Mouse (Mus musculus): ENCODE data around the gene Ppm1a.

Gene Ppm1a

DNA sequence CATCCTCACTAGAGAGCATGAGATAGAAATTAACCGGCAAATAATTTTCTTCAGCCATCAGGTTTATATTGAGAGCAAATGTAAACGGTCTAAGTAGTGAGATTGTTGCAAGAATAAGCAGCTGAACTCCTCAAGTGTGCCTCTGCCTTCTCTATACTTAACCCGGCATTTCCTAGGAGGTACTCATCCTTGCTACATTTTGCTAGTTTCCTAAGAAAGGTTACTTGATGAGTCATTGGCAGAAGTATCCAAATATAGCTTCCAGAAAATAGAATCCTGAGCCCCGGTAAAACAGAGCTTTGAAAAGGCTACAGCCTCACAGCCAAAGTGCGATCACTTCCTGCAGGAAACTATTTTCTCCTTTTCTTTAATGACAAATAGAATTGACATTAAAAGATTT, 7.2 kb upstream of the Ppm1a start:
- no peak for TF ChIP-seq GATA4 (IDR thresholded peaks at IDR 0.05; ENCODE audit: insufficient replicate concordance, low read length)

DNA sequence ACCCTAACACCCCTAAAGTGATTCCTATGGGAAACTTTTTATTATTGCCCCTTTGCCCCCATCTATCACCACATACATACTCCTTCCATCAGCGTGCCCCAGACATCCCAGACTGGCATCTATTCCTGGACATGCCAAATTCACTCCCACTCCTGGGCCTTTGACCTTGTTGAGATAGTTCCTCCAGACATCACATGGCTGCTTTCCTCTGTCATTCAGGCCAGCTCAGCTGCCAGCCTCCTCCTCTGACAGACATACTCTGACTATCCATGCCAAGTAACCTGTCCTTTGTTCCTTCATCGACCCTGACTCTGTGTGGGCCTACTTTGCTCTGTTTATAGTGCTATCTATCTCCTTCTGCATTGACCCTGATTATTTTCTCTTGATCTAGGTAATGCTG, 6.6 kb upstream of the Ppm1a start:
- peak; percentile 33; the same call in 1 of the 2 replicates for TF ChIP-seq GATA4 (IDR thresholded peaks at IDR 0.05; ENCODE audit: insufficient replicate concordance, low read length)

DNA sequence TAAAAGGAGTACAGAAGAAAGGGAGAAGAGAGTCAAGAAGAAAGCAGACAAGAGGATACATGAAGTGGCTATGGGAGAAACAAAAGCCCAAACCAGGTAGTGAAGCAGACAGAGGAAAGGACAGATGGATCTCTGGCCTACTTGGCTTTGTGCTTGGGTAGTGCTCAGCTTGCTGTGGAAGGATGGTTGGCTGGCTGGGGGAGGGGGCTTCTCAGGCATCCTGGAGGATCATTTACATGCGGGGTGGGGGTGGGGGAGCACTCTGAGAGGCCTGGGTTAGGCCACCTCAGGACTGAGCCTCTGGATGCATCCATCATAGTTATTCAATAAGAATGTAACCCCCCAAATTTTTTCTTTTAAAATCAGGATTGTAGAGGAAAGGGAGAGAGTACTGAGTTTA, 341 bp downstream of the Ppm1a start:
- TF ChIP-seq GATA4 (IDR thresholded peaks at IDR 0.05; ENCODE audit: insufficient replicate concordance, low read length) = no peak

DNA sequence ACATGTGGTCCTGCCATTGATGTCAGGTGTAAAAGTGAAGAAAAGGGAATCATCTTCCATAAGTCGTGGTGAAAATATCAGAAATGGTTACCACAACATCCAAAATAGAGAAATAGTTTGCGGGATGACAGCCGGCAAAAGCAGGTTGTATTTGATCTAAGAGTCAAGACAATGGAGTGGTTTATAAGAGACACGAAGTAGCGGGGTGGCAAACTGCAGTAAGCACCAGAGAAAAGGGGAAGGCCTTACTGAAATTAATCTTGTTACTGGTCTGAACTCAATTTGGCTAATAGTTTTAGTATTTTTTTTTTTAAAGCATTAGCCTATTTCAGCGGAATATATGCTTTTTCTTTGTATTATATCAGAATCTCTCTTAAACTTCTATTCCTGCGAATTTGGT, 2.7 kb downstream of the Ppm1a start:
- TF ChIP-seq GATA4 (IDR thresholded peaks at IDR 0.05; ENCODE audit: insufficient replicate concordance, low read length) = no peak

DNA sequence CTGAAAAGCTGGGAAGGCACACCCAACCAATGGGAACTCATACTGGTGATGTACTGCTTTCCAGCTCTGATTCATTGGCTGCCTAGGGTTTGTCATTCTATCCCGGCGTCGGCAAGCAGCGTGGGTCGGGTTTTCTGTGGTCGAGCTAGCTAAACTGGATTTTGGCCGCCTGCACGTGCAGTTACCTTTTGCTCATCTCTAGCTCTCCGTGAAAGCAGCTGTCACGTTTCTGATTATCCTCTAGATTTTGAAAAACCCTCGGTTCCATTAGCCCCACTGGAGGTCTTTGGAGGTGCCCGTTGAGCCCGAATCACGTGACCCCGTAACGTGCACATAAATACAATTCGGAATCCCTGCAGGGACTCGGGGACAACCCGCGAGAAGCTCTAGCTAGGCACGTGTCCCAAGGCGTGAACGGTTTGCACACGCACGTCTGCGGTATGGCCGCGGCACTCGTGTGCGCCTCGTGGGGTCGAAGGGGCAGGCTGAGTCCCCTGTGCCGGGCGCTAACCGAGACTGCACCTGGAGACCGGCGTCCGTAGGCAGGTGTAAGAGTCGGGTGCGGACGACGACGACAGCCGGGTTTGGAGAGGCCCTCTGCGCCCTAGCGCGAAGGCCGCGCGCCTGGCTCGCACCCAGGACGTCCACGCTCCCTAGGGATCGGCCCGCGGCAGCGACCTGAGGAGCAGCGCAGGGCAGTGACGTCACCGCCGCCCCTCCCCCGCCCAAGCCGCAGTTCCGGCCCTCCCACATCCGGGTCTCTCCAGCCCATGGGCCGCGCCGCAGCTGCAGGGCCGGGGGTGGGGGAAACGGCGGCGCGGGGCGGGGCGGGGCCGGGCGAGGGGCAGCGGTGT, 3.3 kb downstream of the Ppm1a start:
- peak; percentile 12; the same call in 1 of the 2 replicates for TF ChIP-seq GATA4 (IDR thresholded peaks at IDR 0.05; ENCODE audit: insufficient replicate concordance, low read length)

DNA sequence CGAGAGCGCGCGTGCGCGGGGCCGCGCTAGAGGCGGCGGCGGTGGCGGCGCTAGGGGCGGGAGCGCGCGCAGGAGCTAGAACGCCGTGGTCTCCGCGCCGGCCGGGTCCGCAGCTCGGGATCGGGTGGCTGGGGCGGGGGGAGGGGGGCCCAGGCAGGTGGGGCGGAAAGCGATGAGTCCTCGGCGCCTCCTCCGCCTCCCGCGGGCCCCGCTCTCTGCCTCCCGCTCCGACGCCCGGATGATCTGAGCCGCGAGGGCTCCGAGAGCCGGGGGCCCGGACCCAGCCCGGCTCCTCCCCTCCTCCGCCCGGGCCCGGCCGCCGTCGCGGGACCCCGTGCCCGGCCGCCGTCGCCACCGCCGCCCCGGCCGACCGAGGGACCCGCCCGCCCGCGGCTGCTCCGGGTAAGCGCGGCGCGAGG, 4.0 kb downstream of the Ppm1a start:
- TF ChIP-seq GATA4 (IDR thresholded peaks at IDR 0.05; ENCODE audit: insufficient replicate concordance, low read length) = no peak

DNA sequence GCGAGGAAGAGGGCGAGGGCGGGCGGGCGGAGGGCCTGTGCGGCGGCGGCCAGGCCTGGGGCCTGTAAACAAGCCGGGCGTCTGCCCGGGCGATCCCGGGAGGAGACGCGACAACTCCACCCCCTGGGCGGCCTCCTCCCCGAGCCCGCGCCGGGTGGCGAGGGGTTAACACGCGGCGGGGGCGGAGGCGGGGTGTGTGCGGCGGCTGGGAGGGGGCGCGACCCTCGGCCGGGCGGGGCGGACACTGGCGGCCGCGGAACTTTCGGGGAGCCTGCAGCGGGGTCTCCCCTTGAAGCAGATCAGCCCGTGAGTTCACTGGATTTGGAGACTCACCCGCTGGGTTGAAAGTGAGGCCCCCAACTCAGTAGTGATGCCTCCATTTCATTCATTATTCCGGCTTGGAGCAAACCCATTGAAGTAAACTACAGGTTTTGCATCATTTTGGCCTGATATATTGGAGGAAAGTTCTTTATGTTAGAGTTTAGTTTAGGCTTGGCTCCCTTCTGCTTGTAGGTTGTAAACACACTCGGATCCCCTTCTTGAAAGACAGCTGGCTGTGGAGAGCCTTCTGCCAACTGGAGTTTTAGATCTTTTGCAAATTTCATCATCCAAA, 4.5 kb downstream of the Ppm1a start:
- no peak for TF ChIP-seq GATA4 (IDR thresholded peaks at IDR 0.05; ENCODE audit: insufficient replicate concordance, low read length)

DNA sequence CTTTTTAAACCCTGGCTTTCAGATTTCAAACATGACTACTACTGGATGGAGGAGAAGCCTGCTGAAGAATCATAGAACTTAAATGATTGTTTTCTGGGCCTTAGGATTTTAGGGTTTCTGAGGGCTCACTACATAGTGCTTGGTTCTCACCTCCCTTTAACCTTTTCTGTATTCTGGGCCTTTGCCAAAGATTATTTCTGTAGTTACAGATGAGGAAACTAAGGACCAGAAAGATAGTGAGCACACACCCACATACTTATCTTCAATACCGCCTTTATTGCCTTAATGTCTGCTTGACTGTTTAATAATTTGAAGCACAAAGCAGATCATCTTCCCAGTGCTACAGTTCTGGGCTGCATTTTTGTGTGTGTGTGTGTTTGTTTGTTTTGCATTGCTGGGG, 5.2 kb downstream of the Ppm1a start:
- no peak for TF ChIP-seq GATA4 (IDR thresholded peaks at IDR 0.05; ENCODE audit: insufficient replicate concordance, low read length)

DNA sequence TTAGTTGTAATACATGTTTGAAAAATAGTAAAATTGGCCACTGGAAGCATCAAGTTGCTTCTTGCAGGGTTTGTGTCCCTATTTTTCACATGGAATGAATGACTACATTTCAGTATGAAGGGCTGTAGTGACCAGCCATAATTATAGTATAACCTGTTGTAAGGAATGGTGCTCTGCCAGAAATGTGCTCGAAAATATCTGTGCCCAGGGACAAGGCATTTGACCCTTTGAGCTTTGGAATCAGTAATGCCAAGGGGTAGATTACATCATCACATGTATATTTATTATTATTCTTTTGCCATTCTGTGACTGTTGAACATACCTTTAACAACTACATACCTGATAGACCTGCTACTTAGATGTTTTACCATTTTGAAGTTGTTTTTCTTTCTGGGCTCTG, 5.9 kb downstream of the Ppm1a start:
- no peak for TF ChIP-seq GATA4 (IDR thresholded peaks at IDR 0.05; ENCODE audit: insufficient replicate concordance, low read length)

DNA sequence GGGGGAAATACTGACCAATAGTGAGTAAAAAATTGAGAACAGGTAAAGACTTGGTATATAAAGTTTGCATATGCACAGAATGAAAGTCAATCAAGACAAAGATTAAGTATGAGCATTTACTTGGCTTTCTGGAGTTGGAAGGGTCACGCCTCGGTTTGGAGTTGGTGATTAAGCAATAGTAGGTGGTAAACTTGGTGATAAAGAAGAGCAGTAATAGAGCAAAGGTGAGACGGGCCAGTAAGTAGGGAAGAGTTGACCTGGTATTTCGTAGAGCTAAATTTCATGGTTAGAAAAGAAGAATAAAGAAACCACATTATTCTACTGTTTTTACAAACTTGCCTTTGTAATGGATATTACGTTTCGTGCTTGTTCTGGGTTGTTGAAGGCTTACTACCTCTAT, 10.6 kb downstream of the Ppm1a start:
- TF ChIP-seq GATA4 (IDR thresholded peaks at IDR 0.05; ENCODE audit: insufficient replicate concordance, low read length) = no peak

DNA sequence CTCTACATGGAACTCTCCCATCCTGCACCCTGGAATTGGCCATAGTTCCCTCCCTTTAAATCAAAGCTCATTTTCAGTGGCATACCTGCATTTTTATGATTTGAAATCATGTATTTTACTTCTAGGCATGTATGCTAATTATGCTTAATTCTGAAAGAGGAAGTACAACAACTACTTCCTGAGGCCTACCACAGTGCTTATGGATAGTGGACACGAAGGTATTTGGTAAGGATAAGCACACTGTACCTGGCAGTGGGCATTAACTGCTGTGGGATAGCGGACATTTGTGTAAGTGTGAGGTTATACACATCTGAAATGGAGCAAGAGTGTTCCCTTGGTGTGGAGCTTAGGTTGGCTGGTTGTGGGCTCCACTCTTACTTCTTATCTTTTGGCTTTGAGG, 11.0 kb downstream of the Ppm1a start:
- TF ChIP-seq GATA4 (IDR thresholded peaks at IDR 0.05; ENCODE audit: insufficient replicate concordance, low read length) = no peak

DNA sequence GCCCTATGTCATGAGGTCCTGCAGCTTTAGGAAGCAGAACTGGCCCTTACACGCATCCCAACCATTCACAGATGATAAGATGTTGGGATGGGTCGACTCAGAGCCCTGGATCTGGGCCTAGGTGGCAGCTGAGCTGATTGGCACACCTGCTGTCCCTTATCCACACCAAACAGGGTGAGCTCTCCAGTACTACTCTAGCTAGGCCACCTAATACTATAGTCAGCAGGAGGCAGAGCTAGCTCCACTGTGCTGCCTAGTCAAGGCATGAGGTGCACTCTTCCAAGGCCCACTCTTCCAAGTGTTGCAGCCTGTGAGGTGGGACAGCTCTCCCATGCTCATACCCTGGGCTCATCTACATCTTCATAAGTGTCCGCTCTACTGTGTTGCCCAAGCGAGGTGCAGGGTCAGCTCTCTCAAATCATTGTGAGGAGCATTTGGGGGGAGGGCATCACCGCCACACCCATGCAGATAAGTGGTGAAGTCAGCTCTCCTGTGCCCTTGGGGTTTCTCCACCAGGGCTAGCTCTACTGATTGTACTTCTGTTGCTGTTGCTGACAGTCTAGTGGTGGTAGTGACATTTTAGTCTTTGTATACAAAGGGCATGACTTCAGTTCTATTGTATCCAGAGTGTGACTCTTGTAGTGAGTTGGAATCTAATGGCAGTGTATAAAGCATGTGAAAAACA, 12.4 kb downstream of the Ppm1a start:
- no peak for TF ChIP-seq GATA4 (IDR thresholded peaks at IDR 0.05; ENCODE audit: insufficient replicate concordance, low read length)

DNA sequence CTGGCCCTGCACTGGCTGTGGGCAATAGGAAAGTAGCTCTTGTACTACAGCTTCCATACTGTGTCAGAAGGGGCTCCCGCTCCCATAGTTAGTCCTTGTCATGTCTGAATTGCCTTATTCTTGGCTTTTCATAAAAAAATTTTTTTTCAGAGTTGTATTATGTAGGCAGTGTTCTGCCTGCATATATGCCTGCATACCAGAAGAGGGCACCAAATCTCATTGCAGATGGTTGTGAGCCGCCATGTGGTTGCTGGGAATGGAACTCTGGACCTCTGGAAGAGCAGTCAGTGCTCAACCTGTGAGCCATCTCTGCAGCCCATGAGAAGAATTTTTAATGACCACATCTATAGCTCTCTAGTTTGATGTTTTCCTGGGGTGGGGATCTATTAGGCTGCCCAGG, 13.9 kb downstream of the Ppm1a start:
- no peak for TF ChIP-seq GATA4 (IDR thresholded peaks at IDR 0.05; ENCODE audit: insufficient replicate concordance, low read length)

DNA sequence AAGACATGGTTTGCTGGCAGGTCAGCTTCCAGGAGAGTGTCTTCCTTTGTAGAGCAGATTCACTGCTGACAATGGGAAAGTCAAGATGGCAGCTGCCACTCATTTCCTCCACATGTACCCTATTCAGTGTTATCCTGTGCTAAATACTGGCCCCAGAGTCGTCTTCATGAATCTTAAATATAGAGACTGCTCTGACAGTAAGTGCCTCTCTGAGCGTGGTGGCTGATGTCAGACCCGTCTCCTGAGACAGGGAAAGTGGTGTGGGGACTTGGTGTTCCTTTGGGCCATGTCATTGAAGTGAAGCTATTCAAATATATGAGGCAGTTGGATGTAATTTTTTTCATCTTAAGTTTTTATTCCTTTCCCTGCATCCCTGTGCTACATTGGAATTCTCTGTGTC, 14.5 kb downstream of the Ppm1a start:
- TF ChIP-seq GATA4 (IDR thresholded peaks at IDR 0.05; ENCODE audit: insufficient replicate concordance, low read length) = no peak

DNA sequence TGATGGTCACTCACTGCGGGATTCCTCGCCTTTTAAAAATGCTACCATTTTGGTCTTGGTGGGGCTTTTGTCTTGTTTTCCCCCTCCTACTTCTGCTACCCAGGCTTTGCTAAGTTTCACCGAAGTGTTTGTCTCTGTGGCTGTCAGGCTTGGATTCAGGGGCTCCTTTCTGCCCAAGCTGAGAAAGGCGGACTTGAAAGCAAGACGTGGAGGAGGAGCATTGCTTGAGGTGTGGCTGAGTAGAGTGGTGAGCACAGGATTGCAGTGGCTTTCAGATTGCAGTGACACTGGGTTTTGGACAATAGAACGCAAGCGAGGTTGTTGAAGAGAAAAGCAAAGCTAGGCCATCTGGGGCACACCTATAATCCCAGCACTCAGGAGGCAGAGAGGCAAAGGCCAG, 16.7 kb downstream of the Ppm1a start:
- TF ChIP-seq GATA4 (IDR thresholded peaks at IDR 0.05; ENCODE audit: insufficient replicate concordance, low read length) = no peak

DNA sequence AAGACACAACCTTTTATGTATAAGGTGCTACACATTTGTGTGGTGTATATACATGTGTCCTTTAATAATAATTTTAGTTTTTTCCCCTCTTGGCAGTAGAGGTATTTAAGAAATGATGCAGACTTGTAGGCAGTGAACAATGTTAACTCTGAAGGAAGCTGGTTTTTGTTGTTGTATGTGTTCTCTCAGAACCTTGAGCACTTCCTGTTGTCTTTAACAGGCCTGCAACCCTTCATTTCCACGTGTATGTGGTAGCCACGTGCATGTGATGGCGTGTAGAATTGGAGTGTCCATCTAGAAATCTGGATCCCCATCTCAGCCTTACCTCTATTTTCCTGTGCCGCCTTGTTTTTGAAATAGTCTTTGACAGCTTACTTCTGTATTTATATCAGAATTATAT, 20.0 kb downstream of the Ppm1a start:
- no peak for TF ChIP-seq GATA4 (IDR thresholded peaks at IDR 0.05; ENCODE audit: insufficient replicate concordance, low read length)
